Mouse (Mus musculus) mammary gland, adult 2 months (tissue): ENCODE data around the gene Gnas. TPM values are rescaled to one million over a fixed set of nuclear protein-coding genes. Genes with fewer than 3 reads are reported as not detected.

Experiments used
- polyA plus RNA-seq: library from polyadenylated mRNA; depleted of rRNA; stranded (reverse); fragments of >200 nt; gene quantifications from 2 replicates; pipeline ENCODE4 v1.2.3, GENCODE M21; 2012; ENCODE audit warnings: low replicate concordance; rRNA removed

Gene Gnas
- 840 and 1,142 TPM in 2 replicates for polyA plus RNA-seq

GRCm38 (mm10) chr2:174284011-174284410 is at the start of gene Gnas:
Gene Gnas, plus strand, starts transcription at chr2:174284320.

GRCm38 (mm10) chr2:174346612-174346998 is 62.5 kb downstream of the Gnas start, which contains the start of gene Gm20721:
Gene Gm20721, minus strand, starts transcription at chr2:174346712.

Other genes with a start within 250 kb of the Gnas start
- 40.6 and 43.6 TPM in 2 replicates for gene Stx16, start 208.0 kb upstream of the Gnas start, polyA plus RNA-seq
- 138 and 208 TPM in 2 replicates for gene Npepl1, start 174.0 kb upstream of the Gnas start, polyA plus RNA-seq
- 0.17 TPM in 1 of 2 replicates, not detected in the other for gene Gm20721, start 62.4 kb downstream of the Gnas start, polyA plus RNA-seq
- gene Nelfcd, start 131.5 kb downstream of the Gnas start, polyA plus RNA-seq = 49.6 and 54.9 TPM in 2 replicates
- 253 and 372 TPM in 2 replicates for gene Ctsz, start 154.7 kb downstream of the Gnas start, polyA plus RNA-seq
- gene Tubb1, start 166.4 kb downstream of the Gnas start, polyA plus RNA-seq = 0.34 and 0.56 TPM in 2 replicates
- 429 and 500 TPM in 2 replicates for gene Atp5e, start 179.8 kb downstream of the Gnas start, polyA plus RNA-seq
- 28.4 and 41.9 TPM in 2 replicates for gene Prelid3b, start 188.8 kb downstream of the Gnas start, polyA plus RNA-seq